Mouse (Mus musculus) brain, embryonic 14.5 days (tissue): ENCODE data around the gene Pde4d.

Source experiments
- CTCF ChIP-seq: fragments of 200-500 bp; IDR thresholded peaks from 2 replicates; pipeline ENCODE4 v1.5.1; 2012; ENCODE audit warnings: inconsistent platforms, mild to moderate bottlenecking, moderate library complexity, borderline replicate concordance; ENCODE audit not compliant: insufficient read depth, insufficient read length; ENCODE audit errors: extremely low read depth
- POLR2A ChIP-seq: fragments of 200-500 bp; IDR thresholded peaks from 2 replicates; pipeline ENCODE4 v1.6.1; 2012; ENCODE audit warnings: mild to moderate bottlenecking, inconsistent platforms, borderline replicate concordance; ENCODE audit not compliant: poor library complexity, insufficient read depth, insufficient read length, severe bottlenecking; ENCODE audit errors: extremely low read depth

- TF ChIP-seq POLR2A (no peak), CTCF (no peak)
These were observed 197.5 kb downstream of the Pde4d start for GRCm38 (mm10) chr13:108647239-108647638.
